Mouse (Mus musculus): ENCODE data around the gene Gtf3c1. TPM values are rescaled to one million over a fixed set of nuclear protein-coding genes. Genes with fewer than 3 reads are reported as not detected.

The Gtf3c1 gene
- total RNA-seq, 2 experiments from 2014 or later = 21.8 to 33.6 TPM

GRCm38 (mm10) chr7:125597083-125597482, 110.5 kb downstream of the Gtf3c1 start:
- peak; percentile 35 for ATAC-seq (replicated peaks; ENCODE audit: poor library complexity)

- ATAC-seq (replicated peaks; ENCODE audit: poor library complexity) = peak; percentile 52
These were observed 111.2 kb downstream of the Gtf3c1 start for GRCm38 (mm10) chr7:125596406-125596805.

GRCm38 (mm10) chr7:125593831-125594230, 113.7 kb downstream of the Gtf3c1 start:
- ATAC-seq (replicated peaks; ENCODE audit: poor library complexity) = peak; percentile 86

Other genes with a start within 250 kb of the Gtf3c1 start
- gene Nsmce1, start 216.2 kb downstream of the Gtf3c1 start, total RNA-seq (2015) = 76.9 and 80.9 TPM in 2 replicates
- gene Nsmce1, start 216.2 kb downstream of the Gtf3c1 start, total RNA-seq (2017) = 71.8 and 77.2 TPM in 2 replicates
- gene Il4ra, start 155.7 kb downstream of the Gtf3c1 start, total RNA-seq (2015) = 10.5 and 12.0 TPM in 2 replicates
- gene Il4ra, start 155.7 kb downstream of the Gtf3c1 start, total RNA-seq (2017) = 19.2 and 20.4 TPM in 2 replicates
- 2.7 and 4.3 TPM in 2 replicates for gene Il21r, start 104.4 kb downstream of the Gtf3c1 start, total RNA-seq (2015)
- gene Il21r, start 104.4 kb downstream of the Gtf3c1 start, total RNA-seq (2017) = 3.6 and 7.2 TPM in 2 replicates
- gene D430042O09Rik, start 108 bp upstream of the Gtf3c1 start, total RNA-seq (2015) = 6.1 and 8.0 TPM in 2 replicates
- 7.2 and 7.9 TPM in 2 replicates for gene D430042O09Rik, start 108 bp upstream of the Gtf3c1 start, total RNA-seq (2017)

Measured in megakaryocyte progenitor cell, adult 5-6 weeks (primary cell).